Mouse (Mus musculus) CH12.LX (cell line): ENCODE measurements around the gene Pacsin1. TPM values are rescaled to one million over a fixed set of nuclear protein-coding genes. Genes with fewer than 3 reads are reported as not detected.

Source experiments
- DNase-seq: peaks from one replicate; pipeline ENCODE4 v3.0.0-alpha.2; 2013; ENCODE audit errors: extremely low read depth
- H3K27ac ChIP-seq: 2 replicates; pipeline ENCODE4 v1.5.1; 2012; ENCODE audit warnings: low read depth, mild to moderate bottlenecking, control low read depth, moderate library complexity; ENCODE audit not compliant: insufficient read depth
- H3K27me3 ChIP-seq: replicated peaks from 2 replicates; pipeline ENCODE3; 2012; ENCODE audit warnings: inconsistent platforms
- H3K36me3 ChIP-seq, 2 experiments: replicated peaks in 1 of 2; 2 replicates each; pipeline versions ENCODE3 to v1.6.1; 2012; ENCODE audit warnings: inconsistent platforms in 1 of 2, low read length in 1 of 2, mild to moderate bottlenecking in 1 of 2, mixed read lengths in 1 of 2, moderate library complexity in 1 of 2; ENCODE audit not compliant: control insufficient read depth in 1 of 2, insufficient read depth in 1 of 2
- H3K4me1 ChIP-seq, 2 experiments: 2 replicates each; pipeline ENCODE4 v1.6.1; 2012; ENCODE audit warnings: inconsistent platforms in 1 of 2, moderate library complexity in 1 of 2; ENCODE audit not compliant: insufficient read depth in 2 of 2, control insufficient read depth in 1 of 2
- H3K4me2 ChIP-seq: 2 replicates; pipeline ENCODE4 v1.6.1; 2012; ENCODE audit warnings: low read depth, mild to moderate bottlenecking, control low read depth; ENCODE audit not compliant: poor library complexity, insufficient read depth, severe bottlenecking
- H3K4me3 ChIP-seq, 3 experiments: fragments of 150-350 bp in 1 of 3; sonication (generic) in 1 of 3; replicated peaks in 1 of 3; 2 replicates each; pipeline versions ENCODE3 to v1.5.1; 2011 to 2012; ENCODE audit warnings: low read depth in 2 of 3, low read length in 2 of 3, mild to moderate bottlenecking in 2 of 3, moderate library complexity in 2 of 3, control low read depth in 1 of 3, improper control_type of control experiment in 1 of 3, inconsistent platforms in 1 of 3, mixed read lengths in 1 of 3; ENCODE audit not compliant: poor library complexity in 1 of 3
- H3K79me2 ChIP-seq: replicated peaks from 2 replicates; pipeline ENCODE4 v1.6.1; 2012; ENCODE audit warnings: mild to moderate bottlenecking, moderate library complexity; ENCODE audit not compliant: control insufficient read depth, poor library complexity, insufficient read depth, severe bottlenecking; ENCODE audit errors: extremely low read depth
- H3K9ac ChIP-seq: 2 replicates; pipeline ENCODE4 v1.6.1; 2012; ENCODE audit warnings: low read depth, mild to moderate bottlenecking, control low read depth, moderate library complexity; ENCODE audit not compliant: insufficient read depth
- H3K9me3 ChIP-seq: replicated peaks from 2 replicates; pipeline ENCODE3; 2012; ENCODE audit warnings: low read length, inconsistent platforms, mixed read lengths
- BHLHE40 ChIP-seq: IDR thresholded peaks from 2 replicates; pipeline ENCODE4 v1.6.1; 2011; ENCODE audit warnings: mild to moderate bottlenecking, low read depth, low read length, improper control_type of control experiment
- CHD2 ChIP-seq: IDR thresholded peaks from 2 replicates; pipeline ENCODE4 v1.6.1; 2011; ENCODE audit warnings: low read length, improper control_type of control experiment
- CTCF ChIP-seq, 2 experiments: IDR thresholded peaks in 1 of 2; conservative IDR thresholded peaks in 1 of 2; 2 replicates each; pipeline ENCODE4 v1.5.1; 2011 to 2012; ENCODE audit warnings: low read depth in 2 of 2, low read length in 2 of 2, improper control_type of control experiment in 1 of 2, inconsistent platforms in 1 of 2, mild to moderate bottlenecking in 1 of 2, moderate library complexity in 1 of 2
- E2F4 ChIP-seq: IDR thresholded peaks from 2 replicates; pipeline ENCODE4 v1.6.1; 2011; ENCODE audit warnings: low read depth, low read length, improper control_type of control experiment; ENCODE audit not compliant: insufficient replicate concordance
- ELF1 ChIP-seq: IDR thresholded peaks from 2 replicates; pipeline ENCODE4 v1.6.1; 2014; ENCODE audit warnings: low read depth, mild to moderate bottlenecking, inconsistent platforms, low read length, improper control_type of control experiment
- EP300 ChIP-seq: IDR thresholded peaks from 2 replicates; pipeline ENCODE4 v1.6.1; 2011; ENCODE audit warnings: low read length, improper control_type of control experiment
- ETS1 ChIP-seq: conservative IDR thresholded peaks from 2 replicates; pipeline ENCODE4 v1.6.1; 2012; ENCODE audit warnings: low read depth, mild to moderate bottlenecking, inconsistent platforms, low read length, improper control_type of control experiment, moderate library complexity
- IRF4 ChIP-seq: IDR thresholded peaks from 2 replicates; pipeline ENCODE4 v1.6.1; 2014; ENCODE audit warnings: low read depth, mild to moderate bottlenecking, inconsistent platforms, low read length, improper control_type of control experiment
- JUN ChIP-seq: IDR thresholded peaks from 2 replicates; pipeline ENCODE4 v1.6.1; 2011; ENCODE audit warnings: low read depth, mild to moderate bottlenecking, low read length, improper control_type of control experiment, moderate library complexity; ENCODE audit not compliant: insufficient read depth
- JUND ChIP-seq: conservative IDR thresholded peaks from 2 replicates; pipeline ENCODE4 v1.6.1; 2011; ENCODE audit warnings: low read depth, low read length, improper control_type of control experiment
- KAT2A ChIP-seq: IDR thresholded peaks from 2 replicates; pipeline ENCODE4 v1.6.1; 2012; ENCODE audit warnings: low read length, improper control_type of control experiment, inconsistent platforms; ENCODE audit not compliant: insufficient replicate concordance
- MAX ChIP-seq: IDR thresholded peaks from 2 replicates; pipeline ENCODE4 v1.6.1; 2011; ENCODE audit warnings: low read length, improper control_type of control experiment
- MEF2A ChIP-seq: IDR thresholded peaks from 2 replicates; pipeline ENCODE4 v1.6.1; 2014; ENCODE audit warnings: low read depth, mild to moderate bottlenecking, inconsistent platforms, low read length, improper control_type of control experiment, borderline replicate concordance
- MXI1 ChIP-seq: IDR thresholded peaks from 2 replicates; pipeline ENCODE4 v1.6.1; 2011; ENCODE audit warnings: mild to moderate bottlenecking, low read depth, low read length, improper control_type of control experiment
- MYC ChIP-seq: IDR thresholded peaks from 2 replicates; pipeline ENCODE4 v1.6.1; 2011; ENCODE audit warnings: low read depth, mild to moderate bottlenecking, improper control_type of control experiment, low read length
- SMC3 ChIP-seq: IDR thresholded peaks from 2 replicates; pipeline ENCODE4 v1.6.1; 2011; ENCODE audit warnings: low read depth, low read length, improper control_type of control experiment
- ZKSCAN1 ChIP-seq: IDR thresholded peaks from 2 replicates; pipeline ENCODE4 v1.6.1; 2012; ENCODE audit warnings: low read depth, inconsistent platforms, low read length, improper control_type of control experiment, borderline replicate concordance
- ZNF384 ChIP-seq: IDR thresholded peaks from 2 replicates; pipeline ENCODE4 v1.6.1; 2012; ENCODE audit warnings: low read depth, low read length, improper control_type of control experiment, inconsistent platforms
- dilution Hi-C: fragments of 300-500 bp; cut with MboI; formaldehyde crosslinking; loops from 2 replicates; pipeline ENCODE4 v1.14.3; 2020; ENCODE audit warnings: low sequenced_read_pairs; ENCODE audit not compliant: extremely low pct_unique_long_range_greater_than_20kb, extremely low pct_ligation_motif_present
- in situ Hi-C: fragments of 300-500 bp; cut with MboI; formaldehyde crosslinking; loops from 3 replicates; pipeline ENCODE4 v1.14.3; 2019; ENCODE audit warnings: low sequenced_read_pairs, low pct_ligation_motif_present, low pct_unique_long_range_greater_than_20kb, mixed read lengths
- polyA plus RNA-seq: library from polyadenylated mRNA; unstranded; fragments of >175 nt; gene quantifications from 2 replicates; pipeline ENCODE4 v1.2.1, GENCODE M21; 2012; ENCODE audit warnings: low read depth; ENCODE audit not compliant: insufficient read length
- total RNA-seq, 2 experiments: library from RNA; depleted of rRNA; stranded (reverse); fragments of 300-350 nt in 1 of 2; fragments of >200 nt in 1 of 2; gene quantifications; 2 replicates each; pipeline ENCODE4 v1.2.3; 2012 to 2014

Gene Pacsin1
- total and polyA plus RNA-seq, 3 experiments, result 1.9 to 14.0 (median 13.2) TPM

DNA sequence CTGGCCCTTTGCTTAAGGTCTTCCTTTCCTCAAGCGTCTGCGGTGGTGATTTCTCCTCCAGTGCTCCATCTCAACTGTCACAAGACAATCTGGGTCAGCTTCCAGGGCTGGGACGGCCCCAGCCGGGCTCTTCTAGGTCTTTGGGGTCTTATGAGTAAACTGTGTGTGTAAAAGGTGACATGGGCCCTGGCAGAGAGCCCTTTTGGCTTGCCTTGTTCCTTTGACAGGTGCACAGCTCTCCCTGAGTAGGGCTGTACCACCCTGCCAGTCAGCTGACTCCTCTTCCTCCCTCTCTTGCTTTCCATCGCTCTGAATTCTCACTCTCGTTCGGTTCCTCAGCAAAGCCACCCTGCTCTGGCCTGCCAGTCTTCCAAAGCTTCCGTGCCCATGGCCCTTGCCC lies 1.8 kb downstream of the Pacsin1 start (continued):
- no peak for TF ChIP-seq MYC
- no peak for TF ChIP-seq MAX
- TF ChIP-seq BHLHE40, result peak; percentile 65

DNA sequence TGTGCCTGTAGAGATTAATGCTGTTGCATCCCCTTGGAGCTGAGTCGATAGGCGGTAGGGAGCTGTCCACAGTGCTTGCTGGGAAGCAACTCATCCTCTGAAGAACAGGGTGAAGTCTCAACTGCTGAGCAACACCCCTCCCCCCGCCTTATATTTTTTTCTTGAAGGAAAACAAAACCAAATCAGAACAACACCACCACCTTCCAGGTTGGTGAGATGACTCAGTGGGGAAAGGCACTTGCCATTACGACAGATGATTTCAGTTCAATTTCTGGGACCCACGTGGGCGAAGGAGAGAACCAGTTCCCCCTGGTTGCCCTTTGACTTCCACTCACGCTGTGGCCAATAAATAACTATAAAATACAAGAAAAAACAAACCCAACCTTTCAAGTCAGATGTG lies 3.5 kb downstream of the Pacsin1 start:
- Histone ChIP-seq H3K4me2 (no peak overlapping the region), H3K27me3 (peaks cover 8% of the 10 kb centered on the region), H3K4me3 (no peak overlapping the region), H3K4me1 (peaks cover 4 to 31% of the 10 kb centered on the region in 2 experiments), H3K79me2 (no peaks in the 10 kb centered on the region), H3K36me3 (peaks cover 0 to 15% of the 10 kb centered on the region in 2 experiments)
- in situ Hi-C loops, result loop anchor here (10.0 kb wide), 1 partner anchor 66 kb away; the partner anchor contains the start of gene Spdef
- DNase-seq, result peak; percentile 68
- dilution Hi-C loops, result no loop called here
- TF ChIP-seq CHD2 (peak; percentile 65; the same call in 1 of the 2 replicates), MYC (peak; percentile 42; the same call in 1 of the 2 replicates), CTCF (conservative IDR thresholded peaks at IDR 0.05 in 1 of 2, IDR thresholded peaks at IDR 0.05 in 1 of 2; ENCODE audit: low read depth in 2 of 2, low read length in 2 of 2) (no peak), BHLHE40 (peak; percentile 65), E2F4 (no peak), MEF2A (0 out of 2 replicates have a peak, but pooled peaks have one; percentile 28), SMC3 (no peak), ETS1 (peak; percentile 73), JUN (peak; percentile 40), ZKSCAN1 (no peak), ZNF384 (peak; percentile 83), EP300 (peak; percentile 59), IRF4 (peak; percentile 33; the same call in 1 of the 2 replicates)
- TF ChIP-seq, all 38 proteins: peak for 9
- peaks cover 6% of the 10 kb centered on the region for H3K9me3 ChIP-seq
- H3K27ac ChIP-seq, result peak overlapping the region; percentile 54; the same call in 1 of the 2 replicates
- H3K9ac ChIP-seq, result no peak overlapping the region

DNA sequence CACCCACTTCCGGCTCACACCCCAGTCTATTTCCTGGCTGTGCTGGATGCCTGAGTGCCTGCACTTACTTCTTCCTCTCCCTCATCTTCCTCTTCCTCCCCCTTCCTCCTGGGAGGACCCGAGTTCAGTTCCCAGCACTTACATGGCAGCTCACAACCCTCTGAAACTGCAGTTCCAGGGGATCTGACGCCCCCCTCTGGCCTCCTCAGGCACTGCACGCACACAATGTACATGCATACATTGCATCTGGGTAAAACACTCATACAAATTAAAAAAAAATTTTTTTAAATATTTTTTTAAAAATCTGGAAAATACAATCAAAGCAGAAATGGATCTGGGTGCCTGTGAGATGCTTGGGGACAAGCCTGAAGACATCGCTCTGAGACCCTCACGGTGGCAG lies 16.4 kb downstream of the Pacsin1 start:
- dilution Hi-C loops (no loop called here), in situ Hi-C loops (no loop called here)
- Histone ChIP-seq H3K9me3 (no peaks in the 10 kb centered on the region), H3K4me1 (peaks cover 11% of the 10 kb centered on the region in 2 experiments), H3K36me3 (peaks cover 0 to 15% of the 10 kb centered on the region in 2 experiments), H3K9ac (no peak overlapping the region), H3K4me2 (no peak overlapping the region), H3K4me3 (no peak overlapping the region), H3K27ac (no peak overlapping the region), H3K27me3 (no peaks in the 10 kb centered on the region), H3K79me2 (no peaks in the 10 kb centered on the region)
- TF ChIP-seq IRF4 (no peak), JUND (no peak), KAT2A (no peak), MEF2A (no peak), ELF1 (no peak), ZKSCAN1 (no peak), MXI1 (no peak)
- DNase-seq, result no peak
